Mouse (Mus musculus) ovary, postnatal 36 days (tissue): ENCODE measurements around the gene Pakap.

Source experiments
- DNase-seq: peaks from one replicate; pipeline ENCODE4 v3.0.0; 2022; ENCODE audit warnings: low spot score, mixed read lengths

Gene Pakap

GRCm38 (mm10) chr4:57719370-57719769 is 151.4 kb downstream of the Pakap start:
- no peak for DNase-seq

- DNase-seq: no peak
Observed at GRCm38 (mm10) chr4:57720869-57721361, 152.9 kb downstream of the Pakap start.

- no peak for DNase-seq
Observed at GRCm38 (mm10) chr4:57722296-57722695, 154.3 kb downstream of the Pakap start.

GRCm38 (mm10) chr4:57723659-57724058 is 155.7 kb downstream of the Pakap start:
- DNase-seq: no peak

- no peak for DNase-seq
Observed at GRCm38 (mm10) chr4:57725569-57725968, 157.6 kb downstream of the Pakap start.

- no peak for DNase-seq
Observed at GRCm38 (mm10) chr4:57728611-57729183, 160.7 kb downstream of the Pakap start.

GRCm38 (mm10) chr4:57730047-57730446 is 162.1 kb downstream of the Pakap start:
- no peak for DNase-seq

- DNase-seq: no peak
Observed at GRCm38 (mm10) chr4:57730801-57731598, 163.0 kb downstream of the Pakap start.

GRCm38 (mm10) chr4:57732351-57732750 is 164.4 kb downstream of the Pakap start:
- DNase-seq: no peak

- no peak for DNase-seq
Observed at GRCm38 (mm10) chr4:57733445-57733844, 165.5 kb downstream of the Pakap start.

GRCm38 (mm10) chr4:57735426-57735825 is 167.4 kb downstream of the Pakap start:
- DNase-seq: no peak

GRCm38 (mm10) chr4:57738856-57739552 is 171.0 kb downstream of the Pakap start:
- no peak for DNase-seq

- no peak for DNase-seq
Observed at GRCm38 (mm10) chr4:57743325-57743929, 175.4 kb downstream of the Pakap start.

- no peak for DNase-seq
Observed at GRCm38 (mm10) chr4:57750651-57751050, 182.7 kb downstream of the Pakap start.

- DNase-seq: no peak
Observed at GRCm38 (mm10) chr4:57751054-57751453, 183.1 kb downstream of the Pakap start.

- no peak for DNase-seq
Observed at GRCm38 (mm10) chr4:57751566-57751965, 183.6 kb downstream of the Pakap start.

- DNase-seq: no peak
Observed at GRCm38 (mm10) chr4:57755085-57755484, 187.1 kb downstream of the Pakap start.

GRCm38 (mm10) chr4:57757997-57758396 is 190.0 kb downstream of the Pakap start:
- no peak for DNase-seq

GRCm38 (mm10) chr4:57762424-57762823 is 194.4 kb downstream of the Pakap start:
- DNase-seq: no peak

- no peak for DNase-seq
Observed at GRCm38 (mm10) chr4:57764392-57764791, 196.4 kb downstream of the Pakap start.

- no peak for DNase-seq
Observed at GRCm38 (mm10) chr4:57764926-57765325, 196.9 kb downstream of the Pakap start.

GRCm38 (mm10) chr4:57765806-57766205 is 197.8 kb downstream of the Pakap start:
- DNase-seq: no peak
